Mouse (Mus musculus): ENCODE data around the gene Rgs17.

GRCm38 (mm10) chr10:5871081-5871480 lies 51.1 kb downstream of the Rgs17 start:
- no peak for TF ChIP-seq CTCF (IDR thresholded peaks at IDR 0.05)
- TF ChIP-seq POLR2A (IDR thresholded peaks at IDR 0.05; ENCODE audit: insufficient read depth, low read depth, low read length): no peak
- no peak for TF ChIP-seq EP300 (IDR thresholded peaks at IDR 0.05; ENCODE audit: insufficient read depth, low read depth, low read length)

Measured in heart, adult 2 months (tissue).